Mouse (Mus musculus) G1E (cell line): ENCODE data around the gene Pycr1. TPM values are rescaled to one million over a fixed set of nuclear protein-coding genes. Genes with fewer than 3 reads are reported as not detected.

Experiments used
- ATAC-seq: 2 replicates; pipeline ENCODE4 v1.8.0; 2016; ENCODE audit warnings: mild to moderate bottlenecking; ENCODE audit not compliant: insufficient number of reproducible peaks, poor library complexity, low FRiP score, severe bottlenecking; ENCODE audit errors: extremely low read depth
- DNase-seq: peaks from one replicate; pipeline ENCODE4 v3.0.0; 2012; ENCODE audit warnings: low spot score
- H3K27me3 ChIP-seq: 2 replicates; pipeline ENCODE4 v1.6.1; 2012; ENCODE audit warnings: mild to moderate bottlenecking, low read length, inconsistent platforms; ENCODE audit not compliant: insufficient read depth
- H3K36me3 ChIP-seq: replicated peaks from 2 replicates; pipeline ENCODE3; 2012; ENCODE audit warnings: mild to moderate bottlenecking, inconsistent platforms
- H3K4me1 ChIP-seq: 2 replicates; pipeline ENCODE4 v1.6.1; 2012; ENCODE audit warnings: low read depth, low read length, inconsistent platforms, mixed read lengths; ENCODE audit not compliant: insufficient read depth
- H3K4me3 ChIP-seq: 2 replicates; pipeline ENCODE4 v1.5.1; 2012; ENCODE audit warnings: low read depth, mild to moderate bottlenecking, inconsistent platforms, low read length, moderate library complexity, mixed read lengths
- H3K9me3 ChIP-seq: replicated peaks from 2 replicates; pipeline ENCODE4 v1.6.1; 2012; ENCODE audit warnings: inconsistent platforms
- CTCF ChIP-seq: IDR thresholded peaks from 2 replicates; pipeline ENCODE4 v1.5.1; 2012; ENCODE audit warnings: low read depth, low read length, inconsistent platforms, mixed read lengths
- GATA1 ChIP-seq: IDR thresholded peaks from 2 replicates; pipeline ENCODE4 v1.6.1; 2012; ENCODE audit warnings: borderline replicate concordance, low read length, inconsistent platforms, mixed read lengths
- GATA2 ChIP-seq: IDR thresholded peaks from 2 replicates; pipeline ENCODE4 v1.6.1; 2012; ENCODE audit warnings: low read depth, low read length, inconsistent platforms, borderline replicate concordance
- POLR2AphosphoS5 ChIP-seq: IDR thresholded peaks from 2 replicates; pipeline ENCODE4 v1.6.1; 2012; ENCODE audit warnings: low read depth, low read length, inconsistent platforms; ENCODE audit not compliant: insufficient replicate concordance
- TAL1 ChIP-seq: conservative IDR thresholded peaks from 2 replicates; pipeline ENCODE4 v1.6.1; 2012; ENCODE audit warnings: low read depth, low read length, inconsistent platforms, mixed read lengths
- polyA plus RNA-seq: library from polyadenylated mRNA; stranded (reverse); fragments of >175 nt; gene quantifications from 2 replicates; pipeline ENCODE4 v1.2.3, GENCODE M21; 2012
- total RNA-seq, 2 experiments: library from RNA; stranded (forward) in 1 of 2; stranded (reverse) in 1 of 2; fragments of 200-1000 nt in 1 of 2; fragments of >200 nt in 1 of 2; fragmentation: Nextera tagmentation in 1 of 2; gene quantifications; 2 replicates each; pipeline ENCODE4 v1.2.3; 2014 to 2017

Pycr1 gene
- total and polyA plus RNA-seq, 3 experiments: 1.5 to 14.8 (median 2.4) TPM

- no peak for DNase-seq
- TF ChIP-seq POLR2AphosphoS5: no peak
- no peak for TF ChIP-seq GATA2
- no peak for TF ChIP-seq GATA1
- no peak for TF ChIP-seq CTCF
- TF ChIP-seq TAL1: no peak
- H3K36me3 ChIP-seq: no peaks in the 10 kb centered on the region
- no peak overlapping the region; the same call in 1 of the 2 replicates for H3K4me3 ChIP-seq
- H3K9me3 ChIP-seq: peaks cover 15% of the 10 kb centered on the region
- H3K4me1 ChIP-seq: peaks cover 10% of the 10 kb centered on the region
- no peak for ATAC-seq
- H3K27me3 ChIP-seq: peaks cover 83% of the 10 kb centered on the region
These were observed 16.1 kb upstream of the Pycr1 start for GRCm38 (mm10) chr11:120659509-120660300.

- Histone ChIP-seq H3K4me1 (peaks cover 13% of the 10 kb centered on the region), H3K27me3 (peaks cover 85% of the 10 kb centered on the region), H3K4me3 (no peak overlapping the region), H3K9me3 (peaks cover 15% of the 10 kb centered on the region), H3K36me3 (no peaks in the 10 kb centered on the region)
- TF ChIP-seq GATA2 (no peak), CTCF (peak; percentile 44), POLR2AphosphoS5 (no peak)
- ATAC-seq (no peak), DNase-seq (peak; percentile 49)
These were observed 15.4 kb upstream of the Pycr1 start for GRCm38 (mm10) chr11:120658876-120659410.

GRCm38 (mm10) chr11:120657301-120657700 is 13.7 kb upstream of the Pycr1 start:
- DNase-seq: no peak
- peaks cover 74% of the 10 kb centered on the region for H3K27me3 ChIP-seq
- H3K4me3 ChIP-seq: no peak overlapping the region
- peaks cover 14% of the 10 kb centered on the region for H3K4me1 ChIP-seq
- peaks cover 15% of the 10 kb centered on the region for H3K9me3 ChIP-seq
- no peaks in the 10 kb centered on the region for H3K36me3 ChIP-seq
- TF ChIP-seq GATA1 (no peak), POLR2AphosphoS5 (no peak), CTCF (no peak), GATA2 (no peak), TAL1 (no peak)
- ATAC-seq: no peak

GRCm38 (mm10) chr11:120654741-120655140 is 11.2 kb upstream of the Pycr1 start:
- H3K4me3 ChIP-seq: no peak overlapping the region
- no peak for TF ChIP-seq TAL1
- no peak for TF ChIP-seq POLR2AphosphoS5
- H3K36me3 ChIP-seq: no peaks in the 10 kb centered on the region
- peaks cover 14% of the 10 kb centered on the region for H3K4me1 ChIP-seq
- peaks cover 60% of the 10 kb centered on the region for H3K27me3 ChIP-seq
- ATAC-seq: no peak
- DNase-seq: no peak
- H3K9me3 ChIP-seq: peaks cover 1% of the 10 kb centered on the region

GRCm38 (mm10) chr11:120651872-120652271 is 8.3 kb upstream of the Pycr1 start:
- Histone ChIP-seq H3K36me3 (no peaks in the 10 kb centered on the region), H3K4me3 (no peak overlapping the region)
- ATAC-seq: no peak

GRCm38 (mm10) chr11:120648001-120648476 is 4.5 kb upstream of the Pycr1 start, which contains the start of gene Myadml2:
Gene Myadml2 (minus strand): TSS chr11:120648158.
- no peak for ATAC-seq
- TF ChIP-seq POLR2AphosphoS5 (no peak), GATA1 (no peak), TAL1 (no peak), GATA2 (no peak), CTCF (no peak)
- Histone ChIP-seq H3K4me3 (peak within 1 kb of the TSS; percentile 54; the same call in 1 of the 2 replicates), H3K4me1 (peaks cover 29% of the 10 kb centered on the region), H3K27me3 (peaks cover 32% of the 10 kb centered on the region), H3K9me3 (no peaks in the 10 kb centered on the region), H3K36me3 (no peaks in the 10 kb centered on the region)
- no peak for DNase-seq

More at GRCm38 (mm10) chr11:120651872-120652271, 8.3 kb upstream of the Pycr1 start:
- no peak for DNase-seq
- peaks cover 21% of the 10 kb centered on the region for H3K4me1 ChIP-seq
- H3K9me3 ChIP-seq: no peaks in the 10 kb centered on the region
- peaks cover 48% of the 10 kb centered on the region for H3K27me3 ChIP-seq
- TF ChIP-seq CTCF (no peak), GATA2 (no peak), TAL1 (no peak), POLR2AphosphoS5 (no peak)
